Mouse (Mus musculus) layer of hippocampus, postnatal 25 days (tissue): ENCODE data around the gene Aagab. TPM values are rescaled to one million over a fixed set of nuclear protein-coding genes. Genes with fewer than 3 reads are reported as not detected.

ENCODE experiments used
- DNase-seq, 2 experiments: peaks; one replicate each; pipeline ENCODE4 v3.0.0; 2022; ENCODE audit warnings: mixed read lengths in 2 of 2, low spot score in 1 of 2; ENCODE audit errors: extremely low spot score in 1 of 2
- total RNA-seq, 2 experiments: library from RNA; stranded (reverse); gene quantifications; 2 replicates each; pipeline ENCODE4 v1.2.3; 2021

Aagab gene
- 10 to 100 TPM; 55.6 to 60.3 TPM for total RNA-seq

DNA sequence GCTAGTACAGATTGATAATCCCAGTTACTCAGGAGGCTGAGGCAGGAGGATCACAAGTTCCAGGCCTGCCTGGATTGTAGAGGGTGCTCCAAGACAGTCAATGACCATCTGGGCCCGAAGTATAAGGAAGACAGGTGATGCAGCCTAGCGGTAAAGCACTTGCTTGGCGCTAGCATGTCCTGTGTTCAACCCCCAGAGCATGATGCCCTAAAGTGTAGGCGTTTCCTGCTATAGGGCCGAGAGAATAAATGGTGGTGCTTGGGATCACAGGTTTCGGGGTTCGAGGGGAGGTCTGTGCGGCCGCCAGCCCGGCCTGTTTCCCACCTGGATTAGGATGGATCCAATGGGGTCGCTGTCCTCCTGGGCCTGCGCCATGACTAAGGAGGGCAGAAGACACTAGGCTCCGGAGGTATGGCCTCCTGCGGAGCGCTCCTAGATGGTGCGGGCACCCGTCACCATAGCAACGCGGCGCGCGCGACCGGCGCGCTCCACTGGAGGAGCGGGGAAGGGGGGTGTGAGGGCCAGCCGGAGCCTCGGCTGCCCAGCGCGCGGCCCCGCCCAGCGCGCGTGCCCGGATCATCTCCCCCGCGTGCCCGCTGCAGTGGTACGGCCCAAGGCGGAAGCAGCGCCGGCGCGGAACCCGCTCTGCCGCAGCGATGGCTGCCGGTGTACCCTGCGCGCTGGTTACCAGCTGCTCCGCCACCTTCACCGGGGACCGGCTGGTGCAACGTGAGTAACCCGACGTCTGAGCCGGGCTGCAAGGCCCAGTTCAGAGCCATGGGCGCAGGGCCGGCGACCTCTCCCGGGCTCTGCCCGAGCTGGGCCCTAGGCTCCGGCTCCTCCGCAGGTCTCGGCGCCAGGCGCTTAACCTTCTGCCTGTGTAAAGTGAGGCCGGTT, at the start of gene Aagab, which contains the start of gene Iqch:
Gene Aagab (plus strand): TSS at position 618 of the 897 bp plus-strand sequence.
Gene Iqch (minus strand): TSS at position 451 of the 897 bp plus-strand sequence.
- DNase-seq = peak; percentile 96 to 98

- DNase-seq = no peak
These were observed 48.8 kb upstream of the Aagab start for GRCm38 (mm10) chr9:63553628-63554027.

DNA sequence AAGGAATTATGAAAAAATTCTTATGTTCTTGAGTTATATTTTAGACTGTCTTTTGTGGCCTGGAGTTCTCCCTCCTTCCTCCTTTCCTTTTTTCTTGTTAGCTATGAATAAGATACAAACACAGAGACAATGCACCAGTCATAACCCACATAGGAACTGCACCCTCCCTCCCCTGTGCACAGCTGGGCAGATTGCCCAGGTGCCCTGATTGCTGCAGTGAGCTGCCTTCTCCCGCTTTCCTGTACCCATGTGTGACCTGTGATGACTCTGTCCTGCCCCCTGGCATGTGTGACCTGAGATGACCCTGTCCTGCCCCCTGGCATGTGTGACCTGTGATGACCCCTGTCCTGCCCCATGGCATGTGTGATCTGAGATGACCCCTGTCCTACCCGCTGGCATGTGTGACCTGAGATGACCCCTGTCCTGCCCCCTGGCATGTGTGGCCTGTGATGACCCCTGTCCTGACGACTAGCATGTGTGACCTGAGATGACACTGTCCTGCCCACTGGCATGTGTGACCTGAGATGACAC, 46.9 kb upstream of the Aagab start:
- no peak for DNase-seq

- no peak for DNase-seq
These were observed 46.1 kb upstream of the Aagab start for GRCm38 (mm10) chr9:63556316-63556715.

GRCm38 (mm10) chr9:63556933-63557332, 45.5 kb upstream of the Aagab start:
- DNase-seq = no peak

DNA sequence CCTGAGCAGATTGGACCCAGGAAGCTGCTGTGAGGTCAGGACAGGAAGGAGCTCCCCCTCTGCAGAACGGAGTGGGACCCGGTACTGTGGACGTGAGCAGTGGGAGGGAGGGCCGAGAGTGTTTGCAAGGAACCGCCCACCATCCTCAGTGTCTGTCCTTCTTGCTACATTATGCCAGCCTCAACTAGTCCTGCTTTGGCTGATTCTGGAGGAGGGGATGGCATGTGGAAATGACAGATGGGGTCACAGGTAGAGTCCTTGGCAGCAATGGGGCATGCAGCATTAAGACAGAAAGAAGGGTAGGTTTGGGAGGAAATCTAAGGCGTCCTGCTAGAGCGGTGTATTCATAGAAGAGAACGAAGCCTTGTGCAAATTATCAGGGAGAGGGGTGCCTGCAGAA, 40.5 kb upstream of the Aagab start:
- no peak for DNase-seq

DNA sequence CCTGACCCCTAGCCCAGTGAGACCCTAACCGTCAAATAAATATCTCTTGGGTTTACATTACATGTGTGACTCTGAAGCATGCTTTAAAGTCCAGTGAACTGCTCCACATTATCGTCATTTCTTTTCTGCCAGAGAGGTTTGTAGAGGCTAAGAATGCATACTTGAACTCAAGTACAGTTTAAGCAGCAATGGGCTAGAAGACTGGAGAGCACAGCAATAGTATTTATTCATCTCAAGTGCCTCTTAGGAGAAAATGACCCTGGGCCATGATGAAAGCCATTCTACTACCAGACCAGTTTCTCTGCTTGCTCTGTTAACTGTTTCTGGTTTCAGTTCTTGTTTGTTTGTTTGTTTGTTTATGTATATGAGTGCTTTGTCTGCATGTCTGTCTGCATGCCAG, 39.0 kb upstream of the Aagab start:
- no peak for DNase-seq

DNA sequence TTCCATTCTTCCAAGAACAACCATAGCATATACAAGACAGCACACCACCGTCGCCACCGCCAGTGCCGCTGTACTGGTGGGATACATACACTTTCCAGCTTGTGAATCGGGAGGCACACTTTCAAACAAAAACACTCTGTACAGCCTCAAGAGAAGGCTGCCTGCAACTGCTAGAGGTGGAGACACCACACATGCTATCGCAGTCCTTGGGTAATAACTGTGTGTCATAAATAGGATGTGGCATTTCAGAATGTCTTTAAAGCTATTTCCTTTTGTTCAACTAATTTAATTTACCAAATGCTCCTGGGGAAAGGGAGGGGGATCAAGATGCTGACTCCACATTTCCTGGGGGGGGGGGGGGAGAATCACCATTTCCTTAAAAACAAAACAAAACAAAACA, 34.1 kb upstream of the Aagab start:
- no peak for DNase-seq

DNA sequence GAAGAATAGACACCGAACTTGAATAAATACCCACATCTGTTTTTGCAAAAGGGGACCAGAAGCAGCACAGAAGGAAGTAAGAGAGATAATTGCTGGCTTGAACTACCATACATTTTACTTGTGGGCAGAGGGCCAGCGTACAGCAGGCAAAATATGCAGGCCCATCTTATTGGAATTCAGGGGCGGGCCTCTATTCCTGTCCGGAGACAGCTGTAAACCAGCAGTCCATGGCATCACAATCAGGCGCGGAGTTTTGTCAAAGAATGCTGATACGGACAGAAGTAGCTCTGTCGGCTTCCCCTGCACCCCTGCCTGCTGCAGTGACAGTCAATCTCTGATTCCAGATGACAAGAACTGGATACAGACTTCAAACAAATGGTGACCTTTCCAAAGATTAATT, 33.7 kb upstream of the Aagab start:
- DNase-seq = no peak

DNA sequence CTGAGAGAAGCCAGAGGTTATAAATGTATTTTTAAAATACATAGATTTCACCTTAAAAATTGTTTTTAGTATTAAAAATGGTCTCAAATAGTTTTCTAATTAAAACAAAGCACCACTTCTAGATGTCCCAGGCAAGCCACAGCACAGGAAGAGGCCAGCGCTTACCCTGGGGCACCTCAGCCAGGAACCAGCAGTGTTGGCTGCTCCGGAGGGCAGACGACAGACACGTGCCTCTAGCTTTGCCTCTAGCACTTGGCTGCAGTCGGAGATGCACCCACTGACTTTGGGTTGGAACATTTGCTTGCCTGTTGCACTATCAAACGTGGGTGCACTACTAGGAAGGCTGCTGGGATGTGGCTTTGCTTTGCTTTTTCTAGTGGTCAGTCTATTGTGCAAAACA, 30.6 kb upstream of the Aagab start:
- DNase-seq = no peak

DNA sequence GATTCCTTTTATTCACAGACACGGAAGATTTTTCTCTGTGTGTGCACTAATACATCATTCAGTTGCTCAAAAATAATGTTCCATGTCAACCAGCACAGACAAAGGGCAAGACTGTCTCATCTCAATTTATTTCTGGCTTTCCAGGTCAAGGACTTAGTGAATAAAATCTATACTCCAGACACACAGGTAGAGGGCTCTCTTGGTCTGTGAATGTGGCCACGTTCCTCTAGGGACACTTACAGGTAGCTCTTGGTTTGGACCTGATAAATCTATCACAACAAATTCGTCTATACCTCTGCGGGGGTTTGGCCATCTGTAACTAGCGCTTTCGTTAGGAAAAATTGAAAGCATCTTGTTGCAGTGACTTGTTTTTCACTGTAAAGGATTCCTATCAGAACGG, 29.6 kb upstream of the Aagab start:
- no peak for DNase-seq

GRCm38 (mm10) chr9:63577469-63577868, 25.0 kb upstream of the Aagab start:
- DNase-seq = no peak

GRCm38 (mm10) chr9:63579644-63580043, 22.8 kb upstream of the Aagab start:
- no peak for DNase-seq

DNA sequence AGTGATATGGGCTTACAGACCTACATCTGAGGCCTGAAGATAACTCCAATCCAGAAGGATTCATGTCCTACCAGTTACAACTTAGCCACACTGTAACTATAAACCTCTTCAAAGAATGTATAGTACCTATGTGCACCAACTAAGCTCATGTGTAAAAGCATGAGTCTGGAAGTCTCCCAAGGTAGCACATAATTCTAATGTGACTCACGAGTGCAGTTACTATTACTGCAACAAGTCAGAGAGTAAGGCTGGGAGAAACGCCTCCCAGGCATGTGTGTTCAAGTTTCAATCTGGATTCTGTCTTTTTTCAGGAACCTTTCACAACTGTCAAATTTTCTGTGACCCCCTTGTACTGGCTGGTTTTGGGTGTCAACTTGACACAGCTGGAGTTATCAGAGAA, 22.4 kb upstream of the Aagab start:
- DNase-seq = no peak

DNA sequence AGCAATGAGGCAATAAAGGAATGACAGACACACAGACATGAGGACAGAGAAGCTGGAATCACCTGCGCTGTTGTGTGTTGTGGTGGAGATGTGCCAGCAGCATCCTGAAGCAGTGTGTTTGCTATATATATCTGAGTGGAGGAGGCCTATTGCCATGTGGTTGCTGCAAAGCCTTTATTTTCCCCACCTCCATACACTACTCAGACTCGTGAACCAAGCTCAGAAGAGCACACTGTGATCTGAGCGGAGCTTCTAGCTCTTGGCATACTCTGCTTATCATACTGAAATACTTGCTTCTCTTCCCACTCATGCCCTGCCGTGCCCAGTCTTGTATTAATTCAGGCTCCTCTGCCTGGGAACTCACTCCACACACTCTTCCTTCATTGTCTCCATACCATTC, 20.7 kb upstream of the Aagab start:
- no peak for DNase-seq

- DNase-seq = no peak
These were observed 17.2 kb upstream of the Aagab start for GRCm38 (mm10) chr9:63585251-63585650.

DNA sequence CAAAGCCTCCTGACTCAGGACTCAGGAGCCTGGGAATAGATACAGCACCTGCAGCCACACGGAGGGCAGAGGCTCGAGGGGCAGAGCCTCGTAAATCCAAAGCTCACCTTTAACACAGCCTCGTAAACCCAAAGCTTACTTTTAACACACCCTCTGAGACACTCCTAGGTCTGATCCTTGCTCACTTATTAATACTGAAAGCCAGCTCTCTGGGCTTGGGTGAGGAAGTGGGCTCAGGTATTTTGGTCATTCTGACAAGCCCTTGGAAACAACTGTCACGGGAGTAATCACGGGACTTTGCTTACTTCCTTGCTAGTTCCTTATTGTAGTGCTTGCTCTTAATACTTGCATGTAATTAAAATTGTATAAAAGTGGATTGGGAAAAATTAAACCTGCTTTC, 13.3 kb upstream of the Aagab start:
- DNase-seq = no peak

DNA sequence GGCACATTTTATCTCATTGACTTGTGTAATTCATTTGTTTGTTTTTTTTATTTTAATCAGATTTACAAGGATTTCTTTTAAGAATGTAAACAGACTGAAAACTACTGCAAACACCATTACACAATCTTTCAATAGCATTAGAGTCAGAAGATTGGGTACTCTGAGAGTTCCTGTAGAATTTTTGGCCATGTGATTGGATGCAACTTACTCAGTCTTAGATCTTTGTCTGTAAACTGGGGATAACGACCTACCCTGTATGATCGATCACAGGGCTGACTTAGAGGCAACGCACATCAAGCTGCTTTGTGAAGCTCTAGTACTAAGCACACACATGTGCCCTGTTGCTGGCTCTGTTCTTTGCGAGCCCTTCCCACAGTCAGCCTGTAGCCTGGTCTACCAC, 11.9 kb upstream of the Aagab start:
- DNase-seq = no peak

GRCm38 (mm10) chr9:63591661-63592256, 10.7 kb upstream of the Aagab start:
- DNase-seq = no peak

DNA sequence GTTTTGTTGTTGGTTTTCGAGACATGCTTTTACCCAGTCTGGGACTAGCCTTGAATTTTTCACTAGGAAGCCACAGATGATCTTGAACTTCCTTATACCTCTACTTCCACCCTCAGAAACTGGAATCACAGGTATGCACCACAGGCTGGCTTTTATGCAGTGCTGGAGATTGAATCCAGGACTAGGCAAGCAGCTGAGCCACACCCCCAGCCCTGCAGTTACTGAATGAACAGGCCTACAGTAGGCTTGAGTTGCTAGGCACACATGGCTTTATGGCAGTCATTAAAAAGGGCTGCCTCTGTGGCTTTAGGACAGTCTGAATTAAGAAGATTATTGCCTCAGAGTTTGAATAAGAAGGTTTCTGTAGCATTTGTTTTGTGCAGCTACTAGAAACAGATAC, 7.4 kb upstream of the Aagab start:
- no peak for DNase-seq

DNA sequence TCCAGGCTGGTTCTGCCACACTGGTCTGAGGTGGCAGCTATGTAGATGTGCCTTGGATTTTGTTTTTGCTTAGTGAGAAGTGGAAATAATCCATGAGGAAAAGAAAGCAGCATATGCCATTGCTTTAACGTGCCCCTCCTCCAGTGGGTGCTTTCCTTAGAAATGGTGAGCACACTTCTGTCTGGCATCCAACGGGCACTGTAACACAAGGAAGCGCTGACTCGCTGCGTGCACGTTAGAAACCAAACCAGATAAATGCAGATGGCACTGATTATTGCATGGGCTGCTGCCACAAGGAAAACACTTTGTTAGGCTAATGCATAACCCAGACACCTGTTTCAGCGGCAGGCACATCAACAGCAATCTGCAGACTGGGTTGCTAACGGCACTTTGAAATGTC, 6.8 kb upstream of the Aagab start:
- no peak for DNase-seq

DNA sequence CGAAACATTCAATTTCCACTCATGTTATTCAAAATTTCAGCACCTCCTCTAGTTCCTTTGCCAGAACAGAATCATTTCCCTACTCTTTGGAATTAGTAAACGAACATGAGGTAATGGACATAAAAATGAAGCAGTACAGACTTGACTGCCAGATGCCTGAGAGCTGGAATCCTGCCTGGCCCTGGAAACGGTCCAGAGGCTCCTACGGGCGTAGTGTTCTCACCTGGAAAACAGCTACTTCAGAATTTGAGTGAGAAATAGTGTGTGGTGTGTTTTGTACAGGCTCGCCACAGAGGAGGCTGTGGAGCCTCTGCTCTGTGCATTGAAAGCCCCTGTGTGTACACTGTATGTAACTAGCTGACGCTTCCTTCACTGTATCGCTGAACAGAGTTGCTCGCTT, 5.8 kb upstream of the Aagab start:
- DNase-seq = no peak
